Mouse (Mus musculus): ENCODE data around the gene Zbtb16. TPM values are rescaled to one million over a fixed set of nuclear protein-coding genes. Genes with fewer than 3 reads are reported as not detected.
A peak's percentile ranks its signal among the peaks of the same experiment; 100 is the strongest.

Zbtb16 gene
- polyA plus RNA-seq, 1 experiment from 2014 or later, result 2.0 TPM

GRCm38 (mm10) chr9:48695796-48696195 lies 140.2 kb downstream of the Zbtb16 start:
- no peak overlapping the region for H3K27ac ChIP-seq
- H3K36me3 ChIP-seq, result no peaks in the 10 kb centered on the region
- H3K4me2 ChIP-seq (replicated peaks), result no peak overlapping the region
- no peaks in the 10 kb centered on the region for H3K9me3 ChIP-seq
- H3K9ac ChIP-seq, result no peak overlapping the region
- no peak for ATAC-seq
- H3K4me1 ChIP-seq (replicated peaks), result peaks cover 24% of the 10 kb centered on the region
- no peak overlapping the region for H3K4me3 ChIP-seq (replicated peaks)
- WGBS, result 60% methylated on average over 4 of the region's 4 CpGs
- no peaks in the 10 kb centered on the region for H3K27me3 ChIP-seq (replicated peaks)

GRCm38 (mm10) chr9:48694616-48695061 lies 141.4 kb downstream of the Zbtb16 start:
- peak overlapping the region; percentile 35 for H3K4me2 ChIP-seq (replicated peaks)
- no peaks in the 10 kb centered on the region for H3K36me3 ChIP-seq
- no peak overlapping the region for H3K4me3 ChIP-seq (replicated peaks)
- H3K27me3 ChIP-seq (replicated peaks), result no peaks in the 10 kb centered on the region
- WGBS, result 12% methylated on average over 10 of the region's 10 CpGs
- no peak overlapping the region; the same call in 1 of the 2 replicates for H3K9ac ChIP-seq
- no peaks in the 10 kb centered on the region for H3K9me3 ChIP-seq
- ATAC-seq, result peak; percentile 77
- peak overlapping the region; percentile 40; the same call in 1 of the 2 replicates for H3K27ac ChIP-seq
- H3K4me1 ChIP-seq (replicated peaks), result peaks cover 24% of the 10 kb centered on the region

- H3K36me3 ChIP-seq, result no peaks in the 10 kb centered on the region
- no peaks in the 10 kb centered on the region for H3K27me3 ChIP-seq (replicated peaks)
- no peak overlapping the region for H3K9ac ChIP-seq
- no peak for ATAC-seq
- WGBS, result 62% methylated on average over 7 of the region's 7 CpGs
- no peak overlapping the region for H3K4me2 ChIP-seq (replicated peaks)
- H3K4me1 ChIP-seq (replicated peaks), result peaks cover 24% of the 10 kb centered on the region
- H3K9me3 ChIP-seq, result no peaks in the 10 kb centered on the region
- H3K4me3 ChIP-seq (replicated peaks), result no peak overlapping the region
- no peak overlapping the region for H3K27ac ChIP-seq
Measured at GRCm38 (mm10) chr9:48693696-48694095, 142.3 kb downstream of the Zbtb16 start.

GRCm38 (mm10) chr9:48689718-48689980 lies 146.4 kb downstream of the Zbtb16 start:
- Histone ChIP-seq H3K9ac (no peak overlapping the region), H3K4me1 (replicated peaks) (peaks cover 11% of the 10 kb centered on the region; the same call in 1 of the 2 replicates), H3K27me3 (replicated peaks) (no peaks in the 10 kb centered on the region), H3K27ac (no peak overlapping the region), H3K36me3 (no peaks in the 10 kb centered on the region), H3K4me3 (replicated peaks) (no peak overlapping the region), H3K9me3 (no peaks in the 10 kb centered on the region), H3K4me2 (replicated peaks) (no peak overlapping the region)
- WGBS, result 76% methylated on average over 1 of the region's 1 CpGs
- no peak for ATAC-seq

- H3K4me3 ChIP-seq (replicated peaks), result no peak overlapping the region
- no peak for ATAC-seq
- no peak overlapping the region for H3K4me2 ChIP-seq (replicated peaks)
- H3K27ac ChIP-seq, result no peak overlapping the region
- no peak overlapping the region for H3K9ac ChIP-seq
- no peaks in the 10 kb centered on the region for H3K9me3 ChIP-seq
- 67% methylated on average over 6 of the region's 6 CpGs for WGBS
- H3K36me3 ChIP-seq, result no peaks in the 10 kb centered on the region
- peaks cover 8% of the 10 kb centered on the region; the same call in 1 of the 2 replicates for H3K4me1 ChIP-seq (replicated peaks)
- H3K27me3 ChIP-seq (replicated peaks), result no peaks in the 10 kb centered on the region
Measured at GRCm38 (mm10) chr9:48688859-48689717, 146.9 kb downstream of the Zbtb16 start.

GRCm38 (mm10) chr9:48687891-48688290 lies 148.1 kb downstream of the Zbtb16 start:
- Histone ChIP-seq H3K36me3 (no peaks in the 10 kb centered on the region), H3K27me3 (replicated peaks) (no peaks in the 10 kb centered on the region), H3K9ac (no peak overlapping the region), H3K27ac (no peak overlapping the region), H3K4me2 (replicated peaks) (no peak overlapping the region), H3K4me1 (replicated peaks) (0 out of 2 replicates have a peak, but pooled peaks cover 2% of the 10 kb centered on the region), H3K4me3 (replicated peaks) (no peak overlapping the region), H3K9me3 (no peaks in the 10 kb centered on the region)
- ATAC-seq, result no peak
- WGBS, result 85% methylated on average over 7 of the region's 7 CpGs

- no peak overlapping the region for H3K9ac ChIP-seq
- no peaks in the 10 kb centered on the region for H3K4me1 ChIP-seq (replicated peaks)
- no peak for ATAC-seq
- H3K4me3 ChIP-seq (replicated peaks), result no peak overlapping the region
- H3K27me3 ChIP-seq (replicated peaks), result no peaks in the 10 kb centered on the region
- H3K9me3 ChIP-seq, result no peaks in the 10 kb centered on the region
- no peaks in the 10 kb centered on the region for H3K36me3 ChIP-seq
- 54% methylated on average over 7 of the region's 7 CpGs for WGBS
- H3K27ac ChIP-seq, result no peak overlapping the region
- no peak overlapping the region for H3K4me2 ChIP-seq (replicated peaks)
Measured at GRCm38 (mm10) chr9:48685721-48686120, 150.3 kb downstream of the Zbtb16 start.

- Histone ChIP-seq H3K9me3 (no peaks in the 10 kb centered on the region), H3K4me3 (replicated peaks) (no peak overlapping the region), H3K27ac (no peak overlapping the region), H3K27me3 (replicated peaks) (no peaks in the 10 kb centered on the region), H3K4me2 (replicated peaks) (no peak overlapping the region), H3K4me1 (replicated peaks) (peaks cover 2% of the 10 kb centered on the region), H3K9ac (no peak overlapping the region), H3K36me3 (no peaks in the 10 kb centered on the region)
- WGBS, result 87% methylated on average over 5 of the region's 5 CpGs
- no peak for ATAC-seq
Measured at GRCm38 (mm10) chr9:48684144-48684543, 151.9 kb downstream of the Zbtb16 start.

- no peak overlapping the region for H3K9ac ChIP-seq
- ATAC-seq, result no peak
- no peak overlapping the region for H3K4me3 ChIP-seq (replicated peaks)
- H3K27me3 ChIP-seq (replicated peaks), result no peaks in the 10 kb centered on the region
- no peaks in the 10 kb centered on the region for H3K9me3 ChIP-seq
- H3K4me1 ChIP-seq (replicated peaks), result peaks cover 7% of the 10 kb centered on the region
- H3K4me2 ChIP-seq (replicated peaks), result no peak overlapping the region
- no peaks in the 10 kb centered on the region for H3K36me3 ChIP-seq
- H3K27ac ChIP-seq, result no peak overlapping the region
- WGBS, result 80% methylated on average over 8 of the region's 8 CpGs
Measured at GRCm38 (mm10) chr9:48681193-48681592, 154.8 kb downstream of the Zbtb16 start.

GRCm38 (mm10) chr9:48678426-48679358 lies 157.3 kb downstream of the Zbtb16 start:
- Histone ChIP-seq H3K27ac (no peak overlapping the region), H3K9me3 (no peaks in the 10 kb centered on the region), H3K4me2 (replicated peaks) (no peak overlapping the region), H3K4me1 (replicated peaks) (peaks cover 21% of the 10 kb centered on the region), H3K27me3 (replicated peaks) (no peaks in the 10 kb centered on the region), H3K4me3 (replicated peaks) (no peak overlapping the region), H3K9ac (no peak overlapping the region), H3K36me3 (no peaks in the 10 kb centered on the region)
- ATAC-seq, result peak; percentile 66
- 32% methylated on average over 19 of the region's 19 CpGs for WGBS

- no peaks in the 10 kb centered on the region for H3K27me3 ChIP-seq (replicated peaks)
- ATAC-seq, result no peak; the same call in 1 of the 2 replicates
- H3K27ac ChIP-seq, result no peak overlapping the region
- no peak overlapping the region for H3K4me3 ChIP-seq (replicated peaks)
- no peaks in the 10 kb centered on the region for H3K9me3 ChIP-seq
- H3K4me2 ChIP-seq (replicated peaks), result no peak overlapping the region
- H3K9ac ChIP-seq, result no peak overlapping the region
- 27% methylated on average over 11 of the region's 11 CpGs for WGBS
- H3K4me1 ChIP-seq (replicated peaks), result peaks cover 21% of the 10 kb centered on the region
- H3K36me3 ChIP-seq, result no peaks in the 10 kb centered on the region
Measured at GRCm38 (mm10) chr9:48675151-48675790, 160.8 kb downstream of the Zbtb16 start.

Data from intestine, embryonic 15.5 days (tissue).